Mouse (Mus musculus) hematopoietic stem cell, adult 5-6 weeks (primary cell): ENCODE results near the gene Acd. TPM values are rescaled to one million over a fixed set of nuclear protein-coding genes. Genes with fewer than 3 reads are reported as not detected.

Source experiments
- ATAC-seq, 2 experiments: fragments of 125-278 bp in 1 of 2; replicated peaks in 1 of 2; 2 replicates each; pipeline ENCODE4 v1.8.0; 2016 to 2017; ENCODE audit warnings: inconsistent platforms in 2 of 2, mild to moderate bottlenecking in 2 of 2, moderate number of reproducible peaks in 2 of 2, low read depth in 1 of 2, moderate TSS enrichment in 1 of 2; ENCODE audit not compliant: low FRiP score in 2 of 2, poor library complexity in 2 of 2, severe bottlenecking in 2 of 2, insufficient read depth in 1 of 2, low TSS enrichment in 1 of 2
- total RNA-seq: library from RNA; stranded (forward); fragments of 172-1452, 232-1000 nt; gene quantifications from 2 replicates; pipeline ENCODE4 v1.2.3, GENCODE M21; 2017

Gene Acd
- total RNA-seq, 1 experiment from 2014 or later = 26.7 TPM

- ATAC-seq = no peak
Observed at GRCm38 (mm10) chr8:105704955-105705354, 4.1 kb upstream of the Acd start.

GRCm38 (mm10) chr8:105704146-105704812, 3.4 kb upstream of the Acd start:
- no peak for ATAC-seq

DNA sequence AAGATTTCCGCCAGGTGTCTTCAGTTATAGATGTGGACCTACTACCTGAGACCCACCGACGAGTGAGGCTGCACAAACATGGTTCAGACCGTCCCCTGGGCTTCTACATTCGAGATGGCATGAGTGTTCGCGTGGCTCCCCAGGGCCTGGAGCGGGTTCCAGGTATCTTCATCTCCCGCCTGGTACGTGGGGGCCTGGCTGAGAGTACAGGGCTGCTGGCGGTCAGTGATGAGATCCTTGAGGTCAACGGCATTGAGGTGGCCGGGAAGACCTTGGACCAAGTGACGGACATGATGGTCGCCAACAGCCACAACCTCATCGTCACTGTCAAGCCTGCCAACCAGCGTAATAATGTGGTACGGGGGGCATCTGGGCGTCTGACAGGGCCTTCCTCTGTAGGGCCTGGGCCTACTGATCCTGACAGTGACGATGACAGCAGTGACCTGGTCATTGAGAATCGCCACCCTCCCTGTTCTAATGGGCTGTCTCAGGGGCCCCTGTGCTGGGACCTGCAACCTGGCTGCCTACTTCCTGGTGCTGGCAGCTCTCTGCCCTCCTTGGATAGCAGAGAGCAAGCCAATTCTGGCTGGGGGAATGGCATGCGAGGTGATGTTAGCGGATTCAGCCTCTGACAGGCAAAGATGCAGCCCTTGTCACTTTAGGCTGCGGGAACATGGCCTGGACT, 2.0 kb upstream of the Acd start:
- no peak for ATAC-seq

- no peak for ATAC-seq
Observed at GRCm38 (mm10) chr8:105702001-105702401, 1.1 kb upstream of the Acd start.

DNA sequence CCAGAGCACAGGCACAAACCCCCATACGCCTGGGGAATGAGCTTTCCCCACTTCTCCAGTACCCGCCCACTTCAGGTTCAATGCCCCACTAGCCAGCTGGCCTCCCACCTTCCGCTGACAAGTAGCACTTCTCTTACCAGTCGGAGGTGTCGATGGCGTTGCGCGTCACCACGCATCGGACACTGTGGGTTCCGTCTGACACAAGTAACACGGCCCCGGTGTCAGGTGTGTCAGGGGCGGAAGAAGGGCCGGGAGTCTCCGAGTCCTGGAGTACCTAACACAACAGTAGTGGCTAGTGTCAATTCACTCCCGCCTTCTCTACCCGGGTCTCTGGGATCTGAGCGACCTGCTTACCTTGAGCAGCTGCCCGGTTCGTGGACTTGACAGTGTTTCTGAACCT, 336 bp downstream of the Acd start:
- peak; percentile 50 to 66 for ATAC-seq

DNA sequence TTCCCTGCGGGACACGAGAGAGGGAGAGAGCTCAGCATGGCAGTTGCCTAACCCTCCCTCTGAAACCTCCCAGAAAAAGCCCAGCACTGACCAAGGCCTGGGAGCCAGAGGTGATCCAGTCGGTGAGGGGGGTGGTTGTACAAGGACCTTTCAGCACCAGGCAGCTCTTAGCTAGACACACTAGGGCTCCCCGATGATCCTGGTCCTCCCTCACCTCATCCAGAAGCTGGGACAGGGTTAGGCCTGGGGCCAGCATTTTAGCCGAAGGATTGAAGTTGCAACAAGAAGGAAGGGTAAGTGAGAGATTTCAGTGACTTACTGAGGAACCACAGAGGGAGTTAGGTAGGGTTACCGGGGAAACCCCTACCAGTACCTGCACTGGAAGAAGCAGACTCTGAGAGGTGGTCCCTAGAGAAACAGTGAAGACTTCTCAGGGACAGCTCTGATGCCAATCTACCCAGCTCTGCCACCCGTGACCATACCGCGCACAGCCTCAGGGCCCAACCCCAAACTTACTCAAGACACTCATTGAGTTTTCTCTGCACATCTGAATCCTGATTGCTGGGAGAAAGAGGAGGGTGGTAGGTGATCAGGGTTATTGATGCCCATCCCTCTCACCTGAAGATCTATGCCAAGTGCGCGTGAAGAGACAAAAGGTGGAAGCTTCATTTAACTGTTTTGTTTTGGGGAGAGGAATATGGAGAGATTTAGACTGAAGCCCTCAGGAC, 1.2 kb downstream of the Acd start:
- ATAC-seq = no peak

DNA sequence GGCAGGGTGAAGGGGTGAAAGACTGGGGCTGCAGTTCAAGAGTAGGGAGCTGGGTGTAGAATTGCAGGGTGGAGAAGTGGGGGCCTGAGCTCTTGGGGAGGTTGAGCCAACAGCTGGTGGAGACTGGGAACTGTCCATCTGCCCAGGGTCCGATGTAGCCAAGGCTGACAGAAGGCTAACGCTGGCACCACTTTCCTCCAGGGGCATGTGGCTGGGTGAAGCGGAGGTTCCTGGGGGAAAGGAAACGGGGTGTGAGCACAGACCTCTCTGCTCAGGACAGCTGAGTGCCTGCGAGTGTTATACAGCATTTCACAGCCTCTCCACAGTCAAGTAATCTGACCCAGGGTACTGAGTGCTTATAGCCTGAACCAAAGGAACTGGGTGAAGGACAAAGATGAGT, 2.2 kb downstream of the Acd start:
- no peak for ATAC-seq

GRCm38 (mm10) chr8:105697196-105697780, 3.6 kb downstream of the Acd start:
- no peak for ATAC-seq

DNA sequence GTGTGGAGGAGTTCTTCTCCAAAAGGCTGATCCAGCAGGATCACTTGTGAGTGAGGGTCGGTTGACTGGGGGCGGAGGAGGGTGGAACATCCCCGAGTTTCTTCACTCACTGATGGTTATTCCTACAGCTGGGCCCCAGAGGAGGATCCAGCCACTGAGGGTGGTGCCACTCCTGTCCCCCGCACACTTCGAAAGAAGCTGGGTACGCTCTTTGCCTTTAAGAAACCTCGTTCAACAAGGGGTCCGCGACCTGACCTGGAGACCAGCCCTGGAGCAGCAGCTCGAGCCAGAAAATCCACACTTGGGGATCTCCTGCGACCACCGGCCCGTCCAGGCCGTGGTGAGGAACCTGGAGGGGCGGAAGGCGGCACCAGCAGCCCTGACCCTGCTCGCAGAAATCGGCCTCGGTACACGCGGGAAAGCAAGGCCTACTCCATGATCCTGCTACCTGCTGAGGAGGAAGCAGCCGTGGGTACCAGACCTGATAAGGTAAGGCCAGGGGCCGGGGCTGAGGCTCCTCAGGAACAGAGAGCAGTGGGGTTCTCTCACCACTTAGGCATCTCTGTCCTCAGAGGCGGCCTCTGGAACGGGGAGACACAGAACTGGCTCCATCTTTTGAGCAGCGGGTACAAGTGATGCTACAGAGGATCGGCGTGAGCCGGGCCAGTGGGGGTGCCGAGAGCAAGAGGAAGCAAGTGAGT, 5.7 kb downstream of the Acd start:
- no peak for ATAC-seq

GRCm38 (mm10) chr8:105694051-105694799, 6.7 kb downstream of the Acd start:
- no peak for ATAC-seq

DNA sequence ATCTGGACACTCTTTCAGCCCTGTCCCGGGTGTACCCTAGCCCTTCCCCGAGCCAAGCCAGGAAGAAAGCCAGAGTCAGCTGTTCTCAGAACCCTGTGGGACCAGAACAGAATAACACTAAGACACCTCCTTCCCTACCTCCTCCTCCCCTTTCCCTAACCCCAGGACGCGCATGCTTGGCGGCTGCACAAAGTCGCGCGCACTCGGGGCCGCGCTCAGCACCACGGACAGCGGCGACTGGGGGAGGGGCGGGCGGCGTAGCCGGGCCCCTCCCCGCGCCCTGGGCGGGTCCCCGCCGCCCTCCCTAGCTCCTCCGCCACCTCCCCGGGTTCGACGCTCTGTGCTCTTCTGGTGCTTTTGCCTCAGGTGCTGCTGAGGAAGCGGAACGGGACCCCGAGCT, 7.3 kb downstream of the Acd start:
- ATAC-seq = no peak

- no peak for ATAC-seq
Observed at GRCm38 (mm10) chr8:105692449-105693182, 8.3 kb downstream of the Acd start.

GRCm38 (mm10) chr8:105690978-105691377, 9.9 kb downstream of the Acd start:
- no peak for ATAC-seq

- ATAC-seq = no peak
Observed at GRCm38 (mm10) chr8:105689983-105690360, 10.9 kb downstream of the Acd start.

- ATAC-seq = no peak
Observed at GRCm38 (mm10) chr8:105689256-105689982, 11.5 kb downstream of the Acd start.

DNA sequence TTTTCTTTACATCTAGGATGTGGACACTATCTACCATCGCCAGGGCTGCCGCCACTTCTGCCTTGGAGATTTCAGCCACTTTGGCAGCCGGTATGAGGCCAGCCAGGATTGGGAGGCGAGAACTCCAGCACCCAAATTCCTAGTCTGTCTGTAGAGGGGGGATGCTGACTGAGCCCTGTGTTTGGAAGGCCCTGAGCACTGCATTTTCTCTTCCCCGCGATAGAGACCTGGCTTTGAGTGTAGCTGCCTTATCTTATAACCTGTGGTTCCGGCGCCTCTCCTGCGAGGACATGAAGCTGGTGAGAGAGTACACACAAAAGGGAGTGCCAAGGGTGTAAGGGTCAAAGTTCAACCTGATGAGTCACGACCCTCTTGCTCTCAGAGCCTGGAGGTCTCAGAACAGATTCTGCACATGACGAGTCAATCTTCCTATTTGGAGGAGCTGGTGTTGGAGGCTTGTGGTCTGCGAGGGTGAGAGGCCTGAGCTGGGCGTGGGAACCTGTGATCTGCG, 12.6 kb downstream of the Acd start:
- no peak for ATAC-seq
